ENCODE assay signal across 1 mouse cellular context in the genomic region with DNA sequence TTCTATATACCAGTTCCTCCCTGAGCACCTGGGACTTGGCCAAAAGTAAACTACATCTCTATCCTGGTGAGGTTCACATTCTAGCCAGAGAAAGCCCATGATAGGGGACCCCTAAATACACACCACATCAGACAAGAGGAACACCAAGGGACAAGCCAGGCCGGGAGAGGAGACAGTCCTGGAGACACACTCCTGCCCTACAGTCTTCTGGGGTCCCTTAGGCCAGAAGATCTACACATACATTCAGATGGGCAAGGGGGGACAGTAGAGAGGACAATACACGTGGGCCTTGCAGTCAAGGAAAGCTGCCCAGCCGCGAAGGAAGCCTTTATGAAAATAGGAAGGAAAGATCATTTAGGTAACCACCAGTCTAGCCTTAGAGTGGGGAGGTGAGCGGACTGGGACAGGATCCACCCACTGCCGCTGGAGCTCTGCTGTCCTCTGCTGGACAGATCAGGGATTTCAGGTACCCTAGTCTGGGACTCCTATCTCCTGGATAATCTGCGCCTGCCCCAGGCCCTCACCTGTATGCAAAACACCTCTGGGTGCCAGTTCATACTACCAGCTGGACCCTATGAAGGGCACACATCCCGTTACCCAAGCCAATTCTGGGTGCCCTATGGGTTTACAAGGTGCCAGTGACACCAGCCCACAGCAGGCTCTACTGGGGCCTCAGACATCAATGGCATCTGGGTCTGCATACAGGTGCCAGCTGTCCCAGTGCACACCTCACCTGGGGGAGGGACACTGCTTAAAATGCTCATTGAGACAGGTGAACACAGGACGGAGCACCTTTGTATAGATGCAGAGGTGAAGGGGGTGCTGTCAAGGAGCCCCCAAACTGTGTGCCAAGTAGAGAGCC.
TF ChIP-seq lines count a peak whose summit lies in the region.

No protein-coding gene starts in this region.

TF ChIP-seq in CH12.LX, 34 proteins besides CTCF, POLR2A, EP300 and RAD21 (continued from another document):
- TF ChIP-seq TBP (conservative IDR thresholded peaks at IDR 0.05; ENCODE audit: low read depth, low read length) (no peak), POLR2AphosphoS2 (IDR thresholded peaks at IDR 0.05; ENCODE audit: low read depth, low read length) (no peak), E2F4 (IDR thresholded peaks at IDR 0.05; ENCODE audit: insufficient replicate concordance, low read depth, low read length) (no peak), ELF1 (IDR thresholded peaks at IDR 0.05; ENCODE audit: low read depth, low read length) (no peak), MXI1 (IDR thresholded peaks at IDR 0.05; ENCODE audit: low read depth, low read length) (no peak), JUND (conservative IDR thresholded peaks at IDR 0.05; ENCODE audit: low read depth, low read length) (no peak), JUN (IDR thresholded peaks at IDR 0.05; ENCODE audit: insufficient read depth, low read depth, low read length) (no peak), IRF4 (IDR thresholded peaks at IDR 0.05; ENCODE audit: low read depth, low read length) (peak; percentile 28; the same call in 1 of the 2 replicates)
